Mouse (Mus musculus) testis, postnatal 14 days (tissue): ENCODE results near the gene Tgfbr1.
A peak's percentile ranks its signal among the peaks of the same experiment; 100 is the strongest.
"Not testable (repeated sequence)": the region's sequence is repeated elsewhere in the genome, so short reads cannot be mapped to it uniquely, and the experiment has no call there.

Experiments
- DNase-seq: peaks from one replicate; pipeline ENCODE4 v3.0.0; 2021; ENCODE audit warnings: low spot score

Tgfbr1 gene

GRCm38 (mm10) chr4:47349759-47350158 lies 3.3 kb upstream of the Tgfbr1 start:
- no peak for DNase-seq

GRCm38 (mm10) chr4:47351386-47352049 lies 1.5 kb upstream of the Tgfbr1 start:
- peak; percentile 40 for DNase-seq

GRCm38 (mm10) chr4:47352061-47352661 lies 861 bp upstream of the Tgfbr1 start:
- peak; percentile 55 for DNase-seq

- DNase-seq: peak; percentile 78
Measured at GRCm38 (mm10) chr4:47353416-47354111, 542 bp downstream of the Tgfbr1 start.

GRCm38 (mm10) chr4:47354304-47354703 lies 1.3 kb downstream of the Tgfbr1 start:
- no peak for DNase-seq

- no peak for DNase-seq
Measured at GRCm38 (mm10) chr4:47362662-47363061, 9.6 kb downstream of the Tgfbr1 start.

- DNase-seq: no peak
Measured at GRCm38 (mm10) chr4:47363134-47363533, 10.1 kb downstream of the Tgfbr1 start.

- no peak for DNase-seq
Measured at GRCm38 (mm10) chr4:47368717-47369116, 15.7 kb downstream of the Tgfbr1 start.

GRCm38 (mm10) chr4:47378716-47379115 lies 25.7 kb downstream of the Tgfbr1 start:
- no peak for DNase-seq

- DNase-seq: no peak
Measured at GRCm38 (mm10) chr4:47382426-47382825, 29.4 kb downstream of the Tgfbr1 start.

- not testable (repeated sequence) for DNase-seq
Measured at GRCm38 (mm10) chr4:47391926-47392325, 38.9 kb downstream of the Tgfbr1 start.

- DNase-seq: no peak
Measured at GRCm38 (mm10) chr4:47396251-47396650, 43.2 kb downstream of the Tgfbr1 start.

- no peak for DNase-seq
Measured at GRCm38 (mm10) chr4:47397951-47398687, 45.1 kb downstream of the Tgfbr1 start.

GRCm38 (mm10) chr4:47399824-47400223 lies 46.8 kb downstream of the Tgfbr1 start:
- DNase-seq: no peak

- DNase-seq: no peak
Measured at GRCm38 (mm10) chr4:47400314-47400713, 47.3 kb downstream of the Tgfbr1 start.

GRCm38 (mm10) chr4:47402200-47402599 lies 49.2 kb downstream of the Tgfbr1 start:
- no peak for DNase-seq

- DNase-seq: no peak
Measured at GRCm38 (mm10) chr4:47404536-47404935, 51.5 kb downstream of the Tgfbr1 start.

- DNase-seq: no peak
Measured at GRCm38 (mm10) chr4:47407161-47407560, 54.1 kb downstream of the Tgfbr1 start.

GRCm38 (mm10) chr4:47417871-47418270 lies 64.8 kb downstream of the Tgfbr1 start:
- DNase-seq: no peak

GRCm38 (mm10) chr4:47419268-47419973 lies 66.4 kb downstream of the Tgfbr1 start:
- no peak for DNase-seq

- DNase-seq: no peak
Measured at GRCm38 (mm10) chr4:47420191-47420590, 67.2 kb downstream of the Tgfbr1 start.

- no peak for DNase-seq
Measured at GRCm38 (mm10) chr4:47422194-47422593, 69.2 kb downstream of the Tgfbr1 start.
